Mouse (Mus musculus) MEL (cell line): ENCODE results near the gene Fam169b. TPM values are rescaled to one million over a fixed set of nuclear protein-coding genes. Genes with fewer than 3 reads are reported as not detected.
A peak's percentile ranks its signal among the peaks of the same experiment; 100 is the strongest.

ENCODE experiments used
- DNase-seq: peaks from one replicate; pipeline ENCODE4 v3.0.0; 2011; ENCODE audit warnings: low read depth, low spot score
- H3K27ac ChIP-seq: 2 replicates; pipeline ENCODE4 v1.5.1; 2012; ENCODE audit warnings: low read depth, mild to moderate bottlenecking, control low read depth, low read length, moderate library complexity; ENCODE audit not compliant: control insufficient read depth
- H3K27me3 ChIP-seq, 2 experiments: fragments of 150-350 bp in 1 of 2; sonication (generic) in 1 of 2; 2 replicates each; pipeline ENCODE4 v1.6.1; 2012; ENCODE audit warnings: low read length in 2 of 2, mild to moderate bottlenecking in 2 of 2, improper control_type of control experiment in 1 of 2, moderate library complexity in 1 of 2; ENCODE audit not compliant: insufficient read depth in 2 of 2, control insufficient read depth in 1 of 2
- H3K36me3 ChIP-seq, 2 experiments: 2 replicates each; pipeline ENCODE4 v1.6.1; 2012 to 2014; ENCODE audit warnings: low read length in 2 of 2, improper control_type of control experiment in 1 of 2, inconsistent platforms in 1 of 2, mild to moderate bottlenecking in 1 of 2; ENCODE audit not compliant: insufficient read depth in 2 of 2, control insufficient read depth in 1 of 2
- H3K4me1 ChIP-seq, 2 experiments: fragments of 150-350 bp in 1 of 2; sonication (generic) in 1 of 2; 2 replicates each; pipeline ENCODE4 v1.6.1; 2012; ENCODE audit warnings: low read length in 2 of 2, improper control_type of control experiment in 1 of 2, mild to moderate bottlenecking in 1 of 2; ENCODE audit not compliant: insufficient read depth in 2 of 2, control insufficient read depth in 1 of 2
- H3K4me3 ChIP-seq, 2 experiments: fragments of 150-350 bp in 1 of 2; sonication (generic) in 1 of 2; 2 replicates each; pipeline ENCODE4 v1.5.1; 2012; ENCODE audit warnings: low read depth in 2 of 2, low read length in 2 of 2, mild to moderate bottlenecking in 2 of 2, moderate library complexity in 2 of 2, control low read depth in 1 of 2, improper control_type of control experiment in 1 of 2; ENCODE audit not compliant: control insufficient read depth in 1 of 2, insufficient read depth in 1 of 2
- H3K79me2 ChIP-seq: 2 replicates; pipeline ENCODE4 v1.6.1; 2012; ENCODE audit warnings: mild to moderate bottlenecking, low read length, moderate library complexity; ENCODE audit not compliant: control insufficient read depth, poor library complexity, insufficient read depth
- H3K9ac ChIP-seq: 2 replicates; pipeline ENCODE4 v1.6.1; 2012; ENCODE audit warnings: low read depth, mild to moderate bottlenecking, control low read depth, low read length, moderate library complexity; ENCODE audit not compliant: control insufficient read depth, poor library complexity, severe bottlenecking
- H3K9me3 ChIP-seq: fragments of 150-350 bp; sonication (generic); replicated peaks from 2 replicates; pipeline ENCODE4 v1.6.1; 2012; ENCODE audit warnings: mild to moderate bottlenecking, low read length, improper control_type of control experiment, moderate library complexity; ENCODE audit not compliant: insufficient read depth
- BHLHE40 ChIP-seq: IDR thresholded peaks from 2 replicates; pipeline ENCODE4 v1.6.1; 2012; ENCODE audit warnings: low read depth, mild to moderate bottlenecking, inconsistent platforms, low read length, improper control_type of control experiment, borderline replicate concordance
- E2F4 ChIP-seq: IDR thresholded peaks from 2 replicates; pipeline ENCODE4 v1.6.1; 2011; ENCODE audit warnings: low read depth, low read length, improper control_type of control experiment, borderline replicate concordance
- EP300 ChIP-seq, 2 experiments: IDR thresholded peaks; 2 replicates each; pipeline ENCODE4 v1.6.1; 2011; ENCODE audit warnings: improper control_type of control experiment in 2 of 2, low read length in 2 of 2, low read depth in 1 of 2, mild to moderate bottlenecking in 1 of 2
- ETS1 ChIP-seq: IDR thresholded peaks from 2 replicates; pipeline ENCODE4 v1.6.1; 2012; ENCODE audit warnings: low read depth, mild to moderate bottlenecking, inconsistent platforms, low read length, improper control_type of control experiment, moderate library complexity
- GABPA ChIP-seq: IDR thresholded peaks from 2 replicates; pipeline ENCODE4 v1.6.1; 2012; ENCODE audit warnings: low read depth, mild to moderate bottlenecking, inconsistent platforms, low read length, improper control_type of control experiment, moderate library complexity
- GATA1 ChIP-seq: IDR thresholded peaks from 2 replicates; pipeline ENCODE4 v1.6.1; 2011; ENCODE audit warnings: low read depth, low read length, improper control_type of control experiment
- JUND ChIP-seq: IDR thresholded peaks from 2 replicates; pipeline ENCODE4 v1.6.1; 2011; ENCODE audit warnings: low read depth, mild to moderate bottlenecking, improper control_type of control experiment, low read length
- MEF2A ChIP-seq: IDR thresholded peaks from 2 replicates; pipeline ENCODE4 v1.6.1; 2014; ENCODE audit warnings: low read depth, mild to moderate bottlenecking, inconsistent platforms, low read length, improper control_type of control experiment; ENCODE audit not compliant: poor library complexity, insufficient replicate concordance, severe bottlenecking; ENCODE audit errors: extremely low read depth
- MYC ChIP-seq: IDR thresholded peaks from 2 replicates; pipeline ENCODE4 v1.6.1; 2011; ENCODE audit warnings: low read depth, mild to moderate bottlenecking, low read length, improper control_type of control experiment, moderate library complexity
- NRF1 ChIP-seq: IDR thresholded peaks from 2 replicates; pipeline ENCODE4 v1.6.1; 2014; ENCODE audit warnings: low read depth, mild to moderate bottlenecking, inconsistent platforms, low read length, improper control_type of control experiment, moderate library complexity; ENCODE audit not compliant: poor library complexity, insufficient read depth, severe bottlenecking
- POLR2AphosphoS5 ChIP-seq: IDR thresholded peaks from 2 replicates; pipeline ENCODE4 v1.6.1; 2012; ENCODE audit warnings: low read depth, borderline replicate concordance, mild to moderate bottlenecking, inconsistent platforms, low read length, moderate library complexity, mixed read lengths
- RCOR1 ChIP-seq: IDR thresholded peaks from 2 replicates; pipeline ENCODE4 v1.6.1; 2012; ENCODE audit warnings: low read depth, mild to moderate bottlenecking, inconsistent platforms, low read length, improper control_type of control experiment
- SIN3A ChIP-seq: IDR thresholded peaks from 2 replicates; pipeline ENCODE4 v1.6.1; 2012; ENCODE audit warnings: low read length, improper control_type of control experiment, inconsistent platforms
- SMC3 ChIP-seq: IDR thresholded peaks from 2 replicates; pipeline ENCODE4 v1.6.1; 2011; ENCODE audit warnings: low read depth, low read length, improper control_type of control experiment
- TAL1 ChIP-seq: IDR thresholded peaks from 2 replicates; pipeline ENCODE4 v1.6.1; 2012; ENCODE audit warnings: mild to moderate bottlenecking, inconsistent platforms, low read length, moderate library complexity, mixed read lengths
- TBP ChIP-seq: IDR thresholded peaks from 2 replicates; pipeline ENCODE4 v1.8.0; 2011; ENCODE audit warnings: low read depth, low read length, improper control_type of control experiment
- USF1 ChIP-seq: IDR thresholded peaks from 2 replicates; pipeline ENCODE4 v1.6.1; 2014; ENCODE audit warnings: low read depth, mild to moderate bottlenecking, inconsistent platforms, low read length, improper control_type of control experiment, moderate library complexity
- ZC3H11A ChIP-seq: IDR thresholded peaks from 2 replicates; pipeline ENCODE4 v1.6.1; 2012; ENCODE audit warnings: low read depth, mild to moderate bottlenecking, inconsistent platforms, low read length, improper control_type of control experiment
- ZKSCAN1 ChIP-seq: IDR thresholded peaks from 2 replicates; pipeline ENCODE4 v1.6.1; 2012; ENCODE audit warnings: low read depth, mild to moderate bottlenecking, inconsistent platforms, low read length, improper control_type of control experiment, moderate library complexity
- ZNF384 ChIP-seq: IDR thresholded peaks from 2 replicates; pipeline ENCODE4 v1.6.1; 2012; ENCODE audit warnings: low read depth, mild to moderate bottlenecking, inconsistent platforms, low read length, improper control_type of control experiment
- polyA plus RNA-seq, 2 experiments: library from polyadenylated mRNA; stranded (reverse) in 1 of 2; unstranded in 1 of 2; fragments of >175 nt in 1 of 2; fragments of >200 nt in 1 of 2; gene quantifications; 2 replicates each; pipeline versions ENCODE4 v1.2.1 to v1.2.4; 2012; ENCODE audit warnings: low replicate concordance in 2 of 2, low read depth in 1 of 2; ENCODE audit not compliant: insufficient read length in 2 of 2, insufficient read depth in 1 of 2, missing spikeins in 1 of 2
- total RNA-seq: library from RNA; depleted of rRNA; stranded (reverse); fragments of 300-350 nt; gene quantifications from 2 replicates; pipeline ENCODE4 v1.2.3, GENCODE M21; 2012

Fam169b gene
- total and polyA plus RNA-seq, 3 experiments: not detected

GRCm38 (mm10) chr7:68320078-68320810 is 46.6 kb downstream of the Fam169b start:
- DNase-seq: no peak
- Histone ChIP-seq H3K4me1 (no peaks in the 10 kb centered on the region; a peak in 1 of 4 replicates), H3K27ac (no peak overlapping the region), H3K79me2 (no peaks in the 10 kb centered on the region), H3K9ac (no peak overlapping the region), H3K9me3 (no peaks in the 10 kb centered on the region), H3K4me3 (no peak overlapping the region), H3K27me3 (no peaks in the 10 kb centered on the region; a peak in 1 of 4 replicates), H3K36me3 (no peaks in the 10 kb centered on the region)
- no peak for TF ChIP-seq EP300 (IDR thresholded peaks at IDR 0.05; ENCODE audit: low read depth in 1 of 2, low read length in 2 of 2)
- no peak for TF ChIP-seq BHLHE40
- TF ChIP-seq SMC3: no peak
- no peak for TF ChIP-seq TBP
- no peak for TF ChIP-seq ZC3H11A
- TF ChIP-seq MYC: no peak
- TF ChIP-seq TAL1: no peak
- no peak for TF ChIP-seq RCOR1
- no peak for TF ChIP-seq POLR2AphosphoS5
- no peak for TF ChIP-seq ETS1
- no peak for TF ChIP-seq E2F4
- TF ChIP-seq JUND: no peak

- peak; percentile 80 for TF ChIP-seq USF1
- no peak for TF ChIP-seq GATA1
Measured at GRCm38 (mm10) chr7:68323051-68323450, 49.4 kb downstream of the Fam169b start.

GRCm38 (mm10) chr7:68326190-68326722 is 52.6 kb downstream of the Fam169b start:
- Histone ChIP-seq H3K79me2 (no peaks in the 10 kb centered on the region), H3K27ac (no peak overlapping the region), H3K27me3 (no peaks in the 10 kb centered on the region; a peak in 1 of 4 replicates), H3K9me3 (no peaks in the 10 kb centered on the region), H3K9ac (no peak overlapping the region), H3K4me1 (no peaks in the 10 kb centered on the region; a peak in 1 of 4 replicates), H3K36me3 (no peaks in the 10 kb centered on the region), H3K4me3 (no peak overlapping the region)
- TF ChIP-seq MEF2A (no peak), ZKSCAN1 (no peak), ZNF384 (no peak), GABPA (no peak), NRF1 (no peak), ZC3H11A (no peak), SIN3A (no peak), EP300 (IDR thresholded peaks at IDR 0.05; ENCODE audit: low read depth in 1 of 2, low read length in 2 of 2) (no peak), ETS1 (no peak), SMC3 (no peak)
- DNase-seq: no peak

More at GRCm38 (mm10) chr7:68323051-68323450, 49.4 kb downstream of the Fam169b start:
- Histone ChIP-seq H3K4me1 (no peaks in the 10 kb centered on the region; a peak in 1 of 4 replicates), H3K9ac (no peak overlapping the region), H3K27ac (no peak overlapping the region), H3K27me3 (no peaks in the 10 kb centered on the region; a peak in 1 of 4 replicates), H3K9me3 (no peaks in the 10 kb centered on the region), H3K79me2 (no peaks in the 10 kb centered on the region), H3K36me3 (no peaks in the 10 kb centered on the region), H3K4me3 (peak overlapping the region in 1 of 2 experiments; percentile 31; a peak in 2 of 4 replicates)
- DNase-seq: peak; percentile 6
